Mouse (Mus musculus): ENCODE measurements at regions not wholly inside any gene's neighbourhood (a gene's known extent, or its start where the extent isn't known, plus 50 kb on each side); places are given as distances from the start of the nearest gene placed in this dataset.

DNA sequence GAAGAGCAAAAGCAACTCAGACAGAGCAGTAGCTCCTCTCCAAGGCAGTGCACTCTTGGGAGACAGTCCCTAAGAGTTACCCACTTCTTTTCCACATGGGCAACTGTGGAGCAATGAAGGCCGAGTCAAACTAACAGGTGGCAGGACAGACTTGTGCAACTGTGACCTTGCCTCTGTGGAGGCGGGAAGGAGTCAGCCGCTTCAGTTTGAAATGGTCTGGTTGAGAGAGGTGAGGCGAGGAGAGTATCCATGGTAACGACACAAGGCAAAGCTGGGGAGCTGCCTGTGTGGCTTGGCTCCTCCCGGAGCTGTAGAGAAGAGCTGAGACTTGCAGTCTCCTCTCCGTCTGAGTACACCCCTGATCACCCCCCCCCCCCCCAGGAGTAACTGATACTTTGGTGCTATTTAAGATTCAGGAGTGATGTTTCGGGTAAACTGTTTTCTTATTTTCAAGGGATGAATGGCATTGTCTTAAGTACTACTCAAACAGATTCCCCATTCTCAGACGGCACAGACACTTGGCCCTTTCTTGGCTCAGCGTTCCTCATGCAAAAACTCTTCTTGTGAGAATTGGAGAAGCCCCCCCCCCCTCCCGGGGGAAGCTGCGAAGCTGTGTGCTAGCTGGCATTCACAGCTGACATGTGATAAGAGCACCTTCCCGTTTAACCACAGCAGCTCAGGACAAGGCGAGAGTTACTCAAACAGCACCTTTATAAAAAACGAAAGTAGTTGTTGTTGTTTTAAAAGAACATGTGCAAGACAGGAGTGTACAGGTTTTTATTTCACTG, 54.9 kb upstream of the Chst1 start:
- H3K9ac ChIP-seq, result no peak overlapping the region
- H3K36me3 ChIP-seq, result no peaks in the 10 kb centered on the region
- no peak overlapping the region for H3K4me3 ChIP-seq
- H3K9me3 ChIP-seq, result no peaks in the 10 kb centered on the region
- peak; percentile 86; the same call in 1 of the 2 replicates for ATAC-seq (ENCODE audit: low FRiP score, low read depth)
- H3K4me2 ChIP-seq, result peak overlapping the region; percentile 21; the same call in 1 of the 2 replicates
- peaks cover 16% of the 10 kb centered on the region for H3K4me1 ChIP-seq (replicated peaks)
- no peaks in the 10 kb centered on the region for H3K27me3 ChIP-seq
- WGBS, result 13% methylated on average over 15 of the region's 15 CpGs
- H3K27ac ChIP-seq (replicated peaks), result no peak overlapping the region

GRCm38 (mm10) chr2:92540841-92541240, 58.7 kb upstream of the Chst1 start:
- Histone ChIP-seq H3K4me2 (no peak overlapping the region), H3K27me3 (no peaks in the 10 kb centered on the region), H3K27ac (replicated peaks) (no peak overlapping the region), H3K9ac (no peak overlapping the region), H3K9me3 (no peaks in the 10 kb centered on the region), H3K4me1 (replicated peaks) (peaks cover 16% of the 10 kb centered on the region), H3K36me3 (no peaks in the 10 kb centered on the region), H3K4me3 (no peak overlapping the region)
- ATAC-seq (ENCODE audit: low FRiP score, low read depth), result no peak
- WGBS, result 68% methylated on average over 4 of the region's 5 CpGs

DNA sequence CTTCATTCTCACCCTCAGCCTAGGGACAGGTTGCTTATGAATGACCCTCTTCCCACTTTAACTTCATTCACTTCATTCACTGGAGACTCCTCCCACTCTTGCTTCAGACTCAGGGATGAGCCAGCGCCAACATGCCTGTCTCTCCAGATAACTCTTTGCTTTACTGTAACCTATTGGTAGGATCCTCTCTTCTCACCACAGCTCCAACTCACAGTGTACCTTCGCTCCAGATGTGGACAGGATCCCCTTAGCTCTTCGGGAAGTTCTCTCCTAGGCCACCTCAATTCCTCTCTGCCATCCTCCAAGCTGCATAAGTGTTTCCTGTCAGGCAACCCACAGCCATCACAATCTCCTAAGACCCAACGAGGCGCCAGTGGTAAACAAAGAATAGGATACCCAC, 67.5 kb upstream of the Chst1 start:
- Histone ChIP-seq H3K4me1 (replicated peaks) (peaks cover 19% of the 10 kb centered on the region), H3K36me3 (no peaks in the 10 kb centered on the region), H3K27me3 (no peaks in the 10 kb centered on the region), H3K4me2 (no peak overlapping the region), H3K27ac (replicated peaks) (no peak overlapping the region), H3K4me3 (no peak overlapping the region), H3K9me3 (no peaks in the 10 kb centered on the region), H3K9ac (no peak overlapping the region)
- WGBS, result 94% methylated on average over 5 of the region's 5 CpGs
- ATAC-seq (ENCODE audit: low FRiP score, low read depth), result no peak

DNA sequence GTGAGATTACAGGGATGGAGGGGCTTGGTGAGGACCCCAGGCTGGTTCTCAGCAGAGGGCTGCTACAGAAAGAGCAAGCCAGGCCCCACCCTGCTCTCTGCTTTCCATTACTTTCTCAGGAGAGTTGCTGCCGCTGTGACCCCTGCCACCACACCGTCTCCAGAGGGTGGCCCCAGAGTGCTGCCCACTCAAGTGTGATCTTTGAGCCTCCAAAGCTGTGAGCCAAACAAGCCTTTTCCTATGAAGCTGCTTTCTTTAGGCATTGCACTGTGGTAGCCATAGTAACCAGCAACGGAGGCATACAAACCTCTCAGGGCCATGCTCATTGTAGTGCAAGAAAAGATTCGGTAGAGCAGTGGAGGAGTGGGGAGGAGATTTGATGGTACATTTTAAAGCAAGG, 68.8 kb upstream of the Chst1 start:
- 22% methylated on average over 4 of the region's 4 CpGs for WGBS
- Histone ChIP-seq H3K36me3 (no peaks in the 10 kb centered on the region), H3K27me3 (no peaks in the 10 kb centered on the region), H3K4me3 (no peak overlapping the region), H3K9me3 (no peaks in the 10 kb centered on the region), H3K4me1 (replicated peaks) (peaks cover 31% of the 10 kb centered on the region), H3K4me2 (no peak overlapping the region), H3K27ac (replicated peaks) (no peak overlapping the region), H3K9ac (no peak overlapping the region)
- 0 out of 2 replicates have a peak, but pooled peaks have one; percentile 12 for ATAC-seq (ENCODE audit: low FRiP score, low read depth)

DNA sequence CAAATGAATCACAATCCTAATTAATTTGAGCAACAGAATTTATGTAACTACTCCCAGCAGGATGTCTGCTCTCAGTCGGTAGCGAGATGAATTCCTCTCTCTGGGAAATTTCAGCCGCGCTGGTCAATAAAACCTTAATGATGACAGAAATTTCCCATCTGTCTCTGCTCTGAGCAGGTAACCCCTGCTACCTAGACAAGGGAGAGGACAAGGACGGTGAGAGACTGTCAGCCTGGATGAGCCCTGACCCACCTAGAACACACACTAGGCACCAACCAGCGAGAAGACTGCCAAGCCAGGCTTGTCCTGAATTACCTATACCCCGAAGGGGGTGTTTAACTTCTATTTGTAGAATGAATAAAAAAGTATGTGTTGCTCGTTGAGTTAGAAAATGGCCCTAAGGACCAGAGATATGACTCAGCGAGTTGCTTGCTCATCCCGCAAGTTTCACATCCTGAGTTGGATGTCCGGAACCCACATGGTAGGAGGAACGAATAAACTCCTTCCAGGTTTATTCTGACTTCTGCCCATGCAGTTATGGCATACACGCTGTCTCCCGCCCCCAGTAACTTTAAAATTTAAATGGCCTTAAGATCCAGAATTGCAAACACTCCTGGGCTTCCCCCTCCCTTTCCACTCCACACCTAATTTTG, 69.5 kb upstream of the Slc35c1 start:
- H3K4me3 ChIP-seq, result peak overlapping the region; percentile 42
- no peaks in the 10 kb centered on the region for H3K9me3 ChIP-seq
- H3K27ac ChIP-seq (replicated peaks), result peak overlapping the region; percentile 82
- no peaks in the 10 kb centered on the region for H3K36me3 ChIP-seq
- peak overlapping the region; percentile 68 for H3K4me2 ChIP-seq
- peaks cover 32% of the 10 kb centered on the region for H3K4me1 ChIP-seq (replicated peaks)
- no peaks in the 10 kb centered on the region for H3K27me3 ChIP-seq
- H3K9ac ChIP-seq, result peak overlapping the region; percentile 49
- peak; percentile 54; the same call in 1 of the 2 replicates for ATAC-seq (ENCODE audit: low FRiP score, low read depth)
- WGBS, result 41% methylated on average over 14 of the region's 14 CpGs

- peak overlapping the region; percentile 49 for H3K9ac ChIP-seq
- peak overlapping the region; percentile 68 for H3K4me2 ChIP-seq
- H3K4me3 ChIP-seq, result peak overlapping the region; percentile 42
- peak; percentile 97 for ATAC-seq (ENCODE audit: low FRiP score, low read depth)
- 7% methylated on average over 24 of the region's 24 CpGs for WGBS
- peak overlapping the region; percentile 82 for H3K27ac ChIP-seq (replicated peaks)
- no peaks in the 10 kb centered on the region for H3K9me3 ChIP-seq
- H3K36me3 ChIP-seq, result no peaks in the 10 kb centered on the region
- H3K4me1 ChIP-seq (replicated peaks), result peaks cover 32% of the 10 kb centered on the region
- H3K27me3 ChIP-seq, result no peaks in the 10 kb centered on the region
Measured at GRCm38 (mm10) chr2:92529071-92529641, 68.8 kb upstream of the Slc35c1 start.

- peak overlapping the region; percentile 82; the same call in 1 of the 2 replicates for H3K27ac ChIP-seq (replicated peaks)
- 0 out of 2 replicates have a peak overlapping the region, but pooled peaks have one; percentile 42 for H3K4me3 ChIP-seq
- peaks cover 32% of the 10 kb centered on the region for H3K4me1 ChIP-seq (replicated peaks)
- no peak for ATAC-seq (ENCODE audit: low FRiP score, low read depth)
- H3K9ac ChIP-seq, result no peak overlapping the region
- H3K27me3 ChIP-seq, result no peaks in the 10 kb centered on the region
- no peaks in the 10 kb centered on the region for H3K36me3 ChIP-seq
- peak overlapping the region; percentile 68 for H3K4me2 ChIP-seq
- WGBS, result 88% methylated on average over 6 of the region's 6 CpGs
- H3K9me3 ChIP-seq, result no peaks in the 10 kb centered on the region
Measured at GRCm38 (mm10) chr2:92528119-92528830, 67.9 kb upstream of the Slc35c1 start.

GRCm38 (mm10) chr2:92526676-92527395, 66.5 kb upstream of the Slc35c1 start:
- Histone ChIP-seq H3K9ac (no peak overlapping the region), H3K9me3 (no peaks in the 10 kb centered on the region), H3K36me3 (no peaks in the 10 kb centered on the region), H3K27me3 (no peaks in the 10 kb centered on the region), H3K27ac (replicated peaks) (no peak overlapping the region), H3K4me2 (no peak overlapping the region), H3K4me3 (no peak overlapping the region), H3K4me1 (replicated peaks) (peaks cover 32% of the 10 kb centered on the region)
- 69% methylated on average over 5 of the region's 5 CpGs for WGBS
- ATAC-seq (ENCODE audit: low FRiP score, low read depth), result no peak

DNA sequence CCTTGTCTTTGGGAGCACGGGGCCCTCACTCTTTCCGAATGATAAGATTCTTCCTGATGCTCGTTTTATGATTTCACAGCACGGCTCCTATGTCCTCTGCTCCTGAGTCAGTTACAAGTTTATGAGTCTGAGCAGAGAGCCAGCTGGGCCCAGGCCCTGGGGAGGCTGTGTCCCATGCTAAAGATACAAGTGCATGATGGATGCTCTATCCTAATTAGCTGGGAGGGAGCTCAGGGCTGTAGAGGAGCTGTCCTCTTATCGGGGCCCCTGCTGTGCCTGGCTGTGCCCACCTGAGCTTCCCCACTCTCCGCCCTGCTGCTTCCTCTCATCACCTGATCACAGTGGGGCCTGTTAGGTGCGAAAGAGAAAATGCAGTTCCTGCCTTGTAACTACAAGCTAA, 65.3 kb upstream of the Slc35c1 start:
- WGBS, result 49% methylated on average over 7 of the region's 7 CpGs
- Histone ChIP-seq H3K4me3 (no peak overlapping the region), H3K27ac (replicated peaks) (no peak overlapping the region), H3K4me2 (no peak overlapping the region), H3K4me1 (replicated peaks) (peaks cover 32% of the 10 kb centered on the region), H3K36me3 (no peaks in the 10 kb centered on the region), H3K9me3 (no peaks in the 10 kb centered on the region), H3K9ac (no peak overlapping the region), H3K27me3 (no peaks in the 10 kb centered on the region)
- no peak for ATAC-seq (ENCODE audit: low FRiP score, low read depth)

GRCm38 (mm10) chr2:92525062-92525623, 64.8 kb upstream of the Slc35c1 start:
- no peak for ATAC-seq (ENCODE audit: low FRiP score, low read depth)
- peaks cover 31% of the 10 kb centered on the region for H3K4me1 ChIP-seq (replicated peaks)
- 75% methylated on average over 10 of the region's 10 CpGs for WGBS
- H3K27ac ChIP-seq (replicated peaks), result no peak overlapping the region
- H3K4me3 ChIP-seq, result no peak overlapping the region
- no peaks in the 10 kb centered on the region for H3K9me3 ChIP-seq
- H3K27me3 ChIP-seq, result no peaks in the 10 kb centered on the region
- H3K9ac ChIP-seq, result no peak overlapping the region
- no peak overlapping the region for H3K4me2 ChIP-seq
- no peaks in the 10 kb centered on the region for H3K36me3 ChIP-seq

GRCm38 (mm10) chr2:92524346-92524905, 64.1 kb upstream of the Slc35c1 start:
- Histone ChIP-seq H3K36me3 (no peaks in the 10 kb centered on the region), H3K4me1 (replicated peaks) (peaks cover 25% of the 10 kb centered on the region; the same call in 1 of the 2 replicates), H3K9ac (no peak overlapping the region), H3K27ac (replicated peaks) (no peak overlapping the region), H3K9me3 (no peaks in the 10 kb centered on the region), H3K4me3 (no peak overlapping the region), H3K4me2 (no peak overlapping the region), H3K27me3 (no peaks in the 10 kb centered on the region)
- no peak for ATAC-seq (ENCODE audit: low FRiP score, low read depth)
- 89% methylated on average over 9 of the region's 9 CpGs for WGBS

Measured in hindbrain, embryonic 15.5 days (tissue).